Mouse (Mus musculus): ENCODE measurements at regions not wholly inside any gene's neighbourhood (a gene's known extent, or its start where the extent isn't known, plus 50 kb on each side); places are given as distances from the start of the nearest gene placed in this dataset.

DNA sequence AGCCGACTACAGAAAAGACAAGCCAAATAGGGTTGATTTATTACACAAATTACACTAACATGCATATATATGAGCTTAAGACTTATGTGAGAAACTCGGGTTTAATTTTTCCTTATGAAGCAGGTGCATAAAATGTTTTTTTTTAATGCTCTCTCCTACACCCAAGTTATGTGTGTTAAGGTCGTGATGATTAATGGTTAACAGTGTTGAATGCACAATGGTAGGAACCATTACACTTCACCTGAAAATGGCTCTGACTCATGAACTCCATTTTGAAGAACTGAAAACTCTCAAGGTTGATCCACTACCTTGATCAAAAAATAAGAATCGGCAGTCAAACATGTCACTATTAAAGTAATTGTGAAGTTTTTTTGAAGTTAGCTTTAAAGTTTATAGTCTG is 59.4 kb upstream of the Ifne start:
- H3K9ac ChIP-seq (replicated peaks; ENCODE audit: low read depth, low read length): no peak overlapping the region
- H3K4me3 ChIP-seq (ENCODE audit: low read depth, low read length): no peak overlapping the region
- H3K4me1 ChIP-seq (ENCODE audit: control insufficient read depth, insufficient read depth): no peaks in the 10 kb centered on the region
- no peaks in the 10 kb centered on the region for H3K36me3 ChIP-seq (replicated peaks; ENCODE audit: control insufficient read depth, insufficient read depth, low read length)
- no peak overlapping the region for H3K27ac ChIP-seq (ENCODE audit: low read depth)
- peaks cover 41% of the 10 kb centered on the region for H3K27me3 ChIP-seq (ENCODE audit: control insufficient read depth, insufficient read depth, low read length)
- DNase-seq (ENCODE audit: low spot score): no peak
- no peak overlapping the region for H3K4me2 ChIP-seq (ENCODE audit: low read depth, low read length)
- WGBS: 79% methylated on average over 4 of the region's 4 CpGs
- H3K9me3 ChIP-seq (replicated peaks; ENCODE audit: control insufficient read depth, low read length): no peaks in the 10 kb centered on the region
- ATAC-seq (ENCODE audit: insufficient read depth, low read depth): no peak
- TF ChIP-seq EP300 (IDR thresholded peaks at IDR 0.05; ENCODE audit: low read depth) (no peak), CTCF (IDR thresholded peaks at IDR 0.05; ENCODE audit: low read depth) (no peak)

DNA sequence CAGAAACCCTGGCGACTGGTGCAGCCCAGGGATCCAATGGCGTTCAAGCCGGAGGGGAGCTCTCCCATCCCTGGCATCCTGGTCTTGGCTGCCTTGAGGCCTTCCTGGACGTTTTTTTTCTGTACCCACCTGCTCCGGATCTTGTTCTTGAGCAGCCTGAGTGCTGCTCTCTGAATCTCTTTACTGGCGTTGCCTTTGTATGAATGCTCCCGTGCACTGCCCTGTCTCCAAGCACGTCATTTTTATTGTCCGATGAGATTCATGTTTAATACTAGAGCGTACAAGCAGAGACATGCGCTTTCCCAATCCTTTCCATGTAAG is 58.7 kb upstream of the Ifne start:
- H3K4me3 ChIP-seq (ENCODE audit: low read depth, low read length): peak overlapping the region; percentile 64
- no peak for TF ChIP-seq CTCF (IDR thresholded peaks at IDR 0.05; ENCODE audit: low read depth)
- TF ChIP-seq EP300 (IDR thresholded peaks at IDR 0.05; ENCODE audit: low read depth): no peak
- no peaks in the 10 kb centered on the region for H3K9me3 ChIP-seq (replicated peaks; ENCODE audit: control insufficient read depth, low read length)
- DNase-seq (ENCODE audit: low spot score) (no peak), ATAC-seq (ENCODE audit: insufficient read depth, low read depth) (no peak)
- no peaks in the 10 kb centered on the region for H3K36me3 ChIP-seq (replicated peaks; ENCODE audit: control insufficient read depth, insufficient read depth, low read length)
- H3K27ac ChIP-seq (ENCODE audit: low read depth): no peak overlapping the region
- WGBS: 17% methylated on average over 11 of the region's 11 CpGs
- peak overlapping the region; percentile 91 for H3K4me2 ChIP-seq (ENCODE audit: low read depth, low read length)
- no peaks in the 10 kb centered on the region for H3K4me1 ChIP-seq (ENCODE audit: control insufficient read depth, insufficient read depth)
- peaks cover 41% of the 10 kb centered on the region for H3K27me3 ChIP-seq (ENCODE audit: control insufficient read depth, insufficient read depth, low read length)
- H3K9ac ChIP-seq (replicated peaks; ENCODE audit: low read depth, low read length): 0 out of 2 replicates have a peak overlapping the region, but pooled peaks have one; percentile 24

DNA sequence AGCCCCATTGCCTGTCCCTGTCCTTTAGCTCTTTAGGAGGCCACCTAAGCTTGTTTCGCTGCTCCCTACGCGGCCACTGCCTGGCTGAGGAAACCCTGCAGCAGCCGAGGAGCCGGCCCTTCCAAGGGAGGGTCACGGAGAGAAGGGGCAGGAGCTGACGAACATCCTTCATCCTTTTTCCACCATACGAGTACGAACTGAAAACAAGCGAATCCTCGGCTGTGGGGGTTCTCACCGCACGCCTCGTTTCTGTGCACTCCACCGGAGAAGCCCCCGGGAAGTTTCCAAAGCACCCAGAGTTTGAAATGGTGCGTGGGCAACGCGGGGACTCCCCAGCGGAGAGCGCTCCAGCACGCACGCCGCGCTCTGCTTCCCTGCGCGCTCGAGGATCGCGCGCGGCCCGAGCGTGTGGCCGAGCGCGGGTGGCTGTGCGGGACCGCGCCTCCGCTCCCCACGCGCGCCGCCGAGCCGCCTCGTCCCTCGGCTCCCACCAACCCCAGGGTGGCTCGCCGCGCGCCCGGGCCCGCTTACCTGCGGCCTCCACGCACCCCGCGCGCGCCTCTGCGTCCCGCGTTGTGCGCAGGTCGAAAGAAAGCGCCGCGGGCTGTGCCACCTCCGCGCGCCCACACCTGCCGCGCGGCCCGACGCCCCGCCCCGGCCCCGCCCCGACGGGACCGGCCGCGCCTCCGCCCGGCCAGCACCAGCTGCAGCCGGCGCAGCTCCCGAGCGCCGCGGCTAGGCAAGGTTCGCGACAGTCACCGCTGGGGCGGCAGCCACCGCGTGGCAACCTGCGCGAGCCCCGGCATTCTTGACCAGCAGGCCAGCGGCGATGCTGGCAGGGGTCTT is 58.1 kb upstream of the Ifne start:
- ATAC-seq (ENCODE audit: insufficient read depth, low read depth): peak; percentile 92
- no peak overlapping the region for H3K27ac ChIP-seq (ENCODE audit: low read depth)
- H3K36me3 ChIP-seq (replicated peaks; ENCODE audit: control insufficient read depth, insufficient read depth, low read length): no peaks in the 10 kb centered on the region
- DNase-seq (ENCODE audit: low spot score): no peak
- peak overlapping the region; percentile 24 for H3K9ac ChIP-seq (replicated peaks; ENCODE audit: low read depth, low read length)
- peaks cover 41% of the 10 kb centered on the region for H3K27me3 ChIP-seq (ENCODE audit: control insufficient read depth, insufficient read depth, low read length)
- H3K4me3 ChIP-seq (ENCODE audit: low read depth, low read length): peak overlapping the region; percentile 64
- H3K4me1 ChIP-seq (ENCODE audit: control insufficient read depth, insufficient read depth): no peaks in the 10 kb centered on the region
- H3K4me2 ChIP-seq (ENCODE audit: low read depth, low read length): peak overlapping the region; percentile 91
- TF ChIP-seq EP300 (IDR thresholded peaks at IDR 0.05; ENCODE audit: low read depth) (no peak), CTCF (IDR thresholded peaks at IDR 0.05; ENCODE audit: low read depth) (peak; percentile 4; the same call in 1 of the 2 replicates)
- no peaks in the 10 kb centered on the region for H3K9me3 ChIP-seq (replicated peaks; ENCODE audit: control insufficient read depth, low read length)
- WGBS: under 1% methylated on average over 92 of the region's 104 CpGs

DNA sequence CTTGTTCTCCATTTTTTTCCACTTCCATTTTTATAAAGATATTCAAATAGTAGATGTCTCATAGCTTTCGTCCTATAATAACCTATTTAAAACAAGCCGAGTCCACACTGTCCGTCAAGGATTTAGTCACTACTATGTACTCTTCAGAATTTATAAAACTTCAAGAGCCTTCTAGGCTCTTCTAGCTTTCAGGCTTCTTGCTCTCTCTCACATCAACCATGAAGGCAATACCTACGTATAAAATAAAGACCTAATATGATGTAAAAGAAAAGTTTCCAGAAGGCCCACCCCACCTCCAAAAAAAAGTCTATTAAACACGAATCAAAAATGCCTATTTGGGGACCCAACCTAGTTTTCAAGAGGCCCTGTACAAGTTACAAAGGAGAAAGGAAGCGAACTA is 57.0 kb upstream of the Ifne start:
- no peak overlapping the region for H3K4me3 ChIP-seq (ENCODE audit: low read depth, low read length)
- ATAC-seq (ENCODE audit: insufficient read depth, low read depth) (no peak), DNase-seq (ENCODE audit: low spot score) (no peak)
- no peaks in the 10 kb centered on the region for H3K4me1 ChIP-seq (ENCODE audit: control insufficient read depth, insufficient read depth)
- H3K27ac ChIP-seq (ENCODE audit: low read depth): no peak overlapping the region
- H3K4me2 ChIP-seq (ENCODE audit: low read depth, low read length): no peak overlapping the region
- WGBS: 71% methylated on average over 6 of the region's 6 CpGs
- no peaks in the 10 kb centered on the region for H3K9me3 ChIP-seq (replicated peaks; ENCODE audit: control insufficient read depth, low read length)
- H3K9ac ChIP-seq (replicated peaks; ENCODE audit: low read depth, low read length): no peak overlapping the region
- no peak for TF ChIP-seq EP300 (IDR thresholded peaks at IDR 0.05; ENCODE audit: low read depth)
- TF ChIP-seq CTCF (IDR thresholded peaks at IDR 0.05; ENCODE audit: low read depth): no peak
- no peaks in the 10 kb centered on the region for H3K36me3 ChIP-seq (replicated peaks; ENCODE audit: control insufficient read depth, insufficient read depth, low read length)
- peaks cover 41% of the 10 kb centered on the region for H3K27me3 ChIP-seq (ENCODE audit: control insufficient read depth, insufficient read depth, low read length)

DNA sequence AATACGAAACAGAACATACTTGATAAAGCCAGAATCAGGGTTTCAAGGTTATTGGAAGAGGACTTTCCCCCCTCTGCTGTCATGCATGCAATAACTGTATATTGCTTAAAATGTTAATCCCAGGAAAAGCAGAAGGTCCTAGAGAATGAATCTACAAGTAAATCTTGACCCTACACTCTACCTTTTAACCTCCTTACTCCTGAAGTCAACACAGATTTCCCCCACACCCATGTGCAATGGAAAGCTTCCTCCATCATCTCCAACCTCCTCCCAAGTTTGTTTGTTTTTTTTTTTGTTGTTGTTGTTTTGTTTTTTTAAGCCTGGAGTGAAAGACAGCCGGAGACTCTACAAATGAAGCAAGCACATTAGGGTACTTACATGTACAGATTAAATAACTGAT is 55.9 kb upstream of the Ifne start:
- Histone ChIP-seq H3K9ac (replicated peaks; ENCODE audit: low read depth, low read length) (no peak overlapping the region), H3K27me3 (ENCODE audit: control insufficient read depth, insufficient read depth, low read length) (peaks cover 41% of the 10 kb centered on the region), H3K27ac (ENCODE audit: low read depth) (no peak overlapping the region), H3K36me3 (replicated peaks; ENCODE audit: control insufficient read depth, insufficient read depth, low read length) (no peaks in the 10 kb centered on the region), H3K9me3 (replicated peaks; ENCODE audit: control insufficient read depth, low read length) (no peaks in the 10 kb centered on the region), H3K4me2 (ENCODE audit: low read depth, low read length) (no peak overlapping the region), H3K4me1 (ENCODE audit: control insufficient read depth, insufficient read depth) (no peaks in the 10 kb centered on the region), H3K4me3 (ENCODE audit: low read depth, low read length) (no peak overlapping the region)
- ATAC-seq (ENCODE audit: insufficient read depth, low read depth): no peak
- TF ChIP-seq EP300 (IDR thresholded peaks at IDR 0.05; ENCODE audit: low read depth) (no peak), CTCF (IDR thresholded peaks at IDR 0.05; ENCODE audit: low read depth) (no peak)
- no peak for DNase-seq (ENCODE audit: low spot score)
- WGBS: 80% methylated on average over 2 of the region's 2 CpGs

DNA sequence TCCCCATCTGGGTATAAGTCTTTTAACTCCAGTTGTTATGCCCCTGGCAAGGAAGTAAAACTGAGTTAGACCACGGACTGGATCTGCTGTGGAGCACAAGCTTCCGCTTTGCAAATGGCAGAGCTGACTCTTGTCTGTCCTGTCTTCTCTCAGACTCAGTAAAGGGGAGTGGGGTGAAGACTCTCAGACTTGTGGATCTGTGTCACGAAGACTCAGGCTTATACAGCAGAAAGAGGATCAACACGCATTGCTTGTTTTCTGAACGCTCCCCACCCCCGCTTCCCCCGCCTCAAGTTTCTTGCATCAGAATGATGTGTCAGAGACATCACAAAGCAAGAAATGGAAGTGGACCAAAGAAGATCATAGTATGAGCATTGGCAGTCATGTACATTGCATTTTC is 55.3 kb upstream of the Ifne start:
- Histone ChIP-seq H3K4me3 (ENCODE audit: low read depth, low read length) (no peak overlapping the region), H3K9ac (replicated peaks; ENCODE audit: low read depth, low read length) (no peak overlapping the region), H3K9me3 (replicated peaks; ENCODE audit: control insufficient read depth, low read length) (no peaks in the 10 kb centered on the region), H3K36me3 (replicated peaks; ENCODE audit: control insufficient read depth, insufficient read depth, low read length) (no peaks in the 10 kb centered on the region), H3K27ac (ENCODE audit: low read depth) (no peak overlapping the region), H3K27me3 (ENCODE audit: control insufficient read depth, insufficient read depth, low read length) (peaks cover 41% of the 10 kb centered on the region), H3K4me2 (ENCODE audit: low read depth, low read length) (no peak overlapping the region), H3K4me1 (ENCODE audit: control insufficient read depth, insufficient read depth) (no peaks in the 10 kb centered on the region)
- 76% methylated on average over 7 of the region's 7 CpGs for WGBS
- DNase-seq (ENCODE audit: low spot score) (no peak), ATAC-seq (ENCODE audit: insufficient read depth, low read depth) (no peak)
- TF ChIP-seq CTCF (IDR thresholded peaks at IDR 0.05; ENCODE audit: low read depth) (no peak), EP300 (IDR thresholded peaks at IDR 0.05; ENCODE audit: low read depth) (no peak)
